Mouse (Mus musculus): ENCODE results near the gene Wnt4. TPM values are rescaled to one million over a fixed set of nuclear protein-coding genes. Genes with fewer than 3 reads are reported as not detected.

Wnt4 gene
- total and polyA plus RNA-seq, 3 experiments, result not detected

DNA sequence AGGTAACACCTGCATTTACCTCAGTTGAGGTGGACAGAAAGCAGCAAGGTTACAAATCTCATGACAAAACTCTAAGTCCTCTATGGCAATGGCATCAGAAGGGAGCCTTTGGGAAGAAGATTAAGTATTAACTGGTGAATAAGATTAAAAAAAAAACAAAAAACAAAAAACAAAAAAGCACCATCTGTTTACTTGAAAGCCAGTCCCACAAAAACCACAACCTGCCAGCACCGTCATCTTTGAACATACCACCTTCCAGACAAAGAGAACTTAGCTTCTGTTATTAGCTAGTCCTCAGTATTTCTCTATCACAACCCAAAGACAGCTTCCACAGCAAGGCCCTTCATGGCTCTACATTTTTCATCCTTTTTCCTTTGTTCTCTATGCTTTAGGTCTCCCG, 67.8 kb downstream of the Wnt4 start:
- TF ChIP-seq ZNF384 (IDR thresholded peaks at IDR 0.05; ENCODE audit: low read depth, low read length) (peak; percentile 83), MYB (IDR thresholded peaks at IDR 0.05; ENCODE audit: low read depth, low read length) (no peak), ETS1 (IDR thresholded peaks at IDR 0.05; ENCODE audit: low read depth, low read length) (peak; percentile 46; the same call in 1 of the 2 replicates), KAT2A (conservative IDR thresholded peaks at IDR 0.05; ENCODE audit: low read depth, low read length) (no peak), RCOR1 (IDR thresholded peaks at IDR 0.05; ENCODE audit: low read depth, low read length) (0 out of 2 replicates have a peak, but pooled peaks have one; percentile 26), TAL1 (IDR thresholded peaks at IDR 0.05; ENCODE audit: low read length) (0 out of 2 replicates have a peak, but pooled peaks have one; percentile 11)
- H3K4me3 ChIP-seq (ENCODE audit: control insufficient read depth in 1 of 2, insufficient read depth in 1 of 2, low read depth in 2 of 2, low read length in 2 of 2), result no peak overlapping the region
- H3K9me3 ChIP-seq (replicated peaks; ENCODE audit: insufficient read depth, low read length), result no peaks in the 10 kb centered on the region
- H3K36me3 ChIP-seq (ENCODE audit: control insufficient read depth in 1 of 2, insufficient read depth in 2 of 2, low read length in 2 of 2), result peaks cover 8 to 62% of the 10 kb centered on the region in 2 experiments
- DNase-seq (ENCODE audit: low read depth, low spot score), result peak; percentile 60
- peak overlapping the region; percentile 34; the same call in 1 of the 2 replicates for H3K27ac ChIP-seq (ENCODE audit: control insufficient read depth, low read depth, low read length)
- H3K27me3 ChIP-seq (ENCODE audit: control insufficient read depth in 1 of 2, insufficient read depth in 2 of 2, low read length in 2 of 2), result no peaks in the 10 kb centered on the region
- peaks cover 67% of the 10 kb centered on the region for H3K79me2 ChIP-seq (ENCODE audit: control insufficient read depth, insufficient read depth, low read length, poor library complexity)
- no peak overlapping the region for H3K9ac ChIP-seq (ENCODE audit: control insufficient read depth, low read depth, low read length, poor library complexity, severe bottlenecking)
- peaks cover 18 to 32% of the 10 kb centered on the region in 2 experiments for H3K4me1 ChIP-seq (ENCODE audit: control insufficient read depth in 1 of 2, insufficient read depth in 2 of 2, low read length in 2 of 2)

DNA sequence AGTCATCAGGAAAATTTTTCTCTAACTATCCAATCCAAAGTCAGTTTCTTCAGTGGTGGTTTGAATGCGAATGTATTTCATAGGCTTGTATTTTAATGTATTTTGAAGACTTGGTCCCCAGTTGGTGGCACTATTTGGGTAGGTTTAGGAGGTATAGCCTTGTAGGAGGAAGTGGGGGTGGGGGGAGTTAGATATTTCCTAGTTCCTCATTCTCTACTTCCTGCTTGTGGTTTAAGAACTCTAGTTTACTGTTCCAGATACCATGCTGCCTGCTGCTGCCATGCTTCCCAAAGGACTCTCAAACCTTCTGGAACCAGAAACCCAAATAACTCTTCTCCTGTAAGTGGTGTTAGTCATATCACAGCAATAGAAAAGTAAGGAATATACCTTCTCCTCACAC, 68.5 kb downstream of the Wnt4 start:
- Histone ChIP-seq H3K36me3 (ENCODE audit: control insufficient read depth in 1 of 2, insufficient read depth in 2 of 2, low read length in 2 of 2) (peaks cover 9 to 67% of the 10 kb centered on the region in 2 experiments), H3K4me1 (ENCODE audit: control insufficient read depth in 1 of 2, insufficient read depth in 2 of 2, low read length in 2 of 2) (peaks cover 20 to 32% of the 10 kb centered on the region in 2 experiments), H3K9ac (ENCODE audit: control insufficient read depth, low read depth, low read length, poor library complexity, severe bottlenecking) (no peak overlapping the region), H3K27me3 (ENCODE audit: control insufficient read depth in 1 of 2, insufficient read depth in 2 of 2, low read length in 2 of 2) (no peaks in the 10 kb centered on the region), H3K27ac (ENCODE audit: control insufficient read depth, low read depth, low read length) (no peak overlapping the region; the same call in 1 of the 2 replicates), H3K4me3 (ENCODE audit: control insufficient read depth in 1 of 2, insufficient read depth in 1 of 2, low read depth in 2 of 2, low read length in 2 of 2) (no peak overlapping the region), H3K9me3 (replicated peaks; ENCODE audit: insufficient read depth, low read length) (no peaks in the 10 kb centered on the region), H3K79me2 (ENCODE audit: control insufficient read depth, insufficient read depth, low read length, poor library complexity) (peaks cover 67% of the 10 kb centered on the region)
- peak; percentile 89 for DNase-seq (ENCODE audit: low read depth, low spot score)
- TF ChIP-seq TBP (IDR thresholded peaks at IDR 0.05; ENCODE audit: low read depth, low read length) (no peak), GABPA (IDR thresholded peaks at IDR 0.05; ENCODE audit: low read depth, low read length) (no peak), MEF2A (IDR thresholded peaks at IDR 0.05; ENCODE audit: extremely low read depth, insufficient replicate concordance, low read depth, low read length, poor library complexity, severe bottlenecking) (no peak), RAD21 (IDR thresholded peaks at IDR 0.05; ENCODE audit: low read depth, low read length) (peak; percentile 14; the same call in 1 of the 2 replicates), ETS1 (IDR thresholded peaks at IDR 0.05; ENCODE audit: low read depth, low read length) (peak; percentile 44; the same call in 1 of the 2 replicates), CHD2 (IDR thresholded peaks at IDR 0.05; ENCODE audit: low read length) (peak; percentile 14; the same call in 1 of the 2 replicates), MAZ (IDR thresholded peaks at IDR 0.05; ENCODE audit: low read depth, low read length) (peak; percentile 65; the same call in 1 of the 2 replicates), ZNF384 (IDR thresholded peaks at IDR 0.05; ENCODE audit: low read depth, low read length) (no peak), BHLHE40 (IDR thresholded peaks at IDR 0.05; ENCODE audit: borderline replicate concordance, low read depth, low read length) (no peak), UBTF (IDR thresholded peaks at IDR 0.05; ENCODE audit: borderline replicate concordance, insufficient read depth, low read depth, low read length) (no peak), MAX (IDR thresholded peaks at IDR 0.05; ENCODE audit: low read length) (0 out of 2 replicates have a peak, but pooled peaks have one; percentile 43), POLR2AphosphoS5 (IDR thresholded peaks at IDR 0.05; ENCODE audit: borderline replicate concordance, low read depth, low read length) (no peak), GATA1 (IDR thresholded peaks at IDR 0.05; ENCODE audit: low read depth, low read length) (peak; percentile 34; the same call in 1 of the 2 replicates), CTCF (IDR thresholded peaks at IDR 0.05 in 2 of 3, conservative IDR thresholded peaks at IDR 0.05 in 1 of 3; ENCODE audit: control insufficient read depth in 1 of 3, insufficient read depth in 1 of 3, low read depth in 2 of 3, low read length in 3 of 3, poor library complexity in 1 of 3, severe bottlenecking in 1 of 3) (peak in 1 of 3 experiments; percentile 34; a peak in 2 of 6 replicates), EP300 (IDR thresholded peaks at IDR 0.05; ENCODE audit: low read depth in 1 of 2, low read length in 2 of 2) (peak; percentile 71 to 89), MYC (IDR thresholded peaks at IDR 0.05; ENCODE audit: low read depth, low read length) (peak; percentile 90), NELFE (IDR thresholded peaks at IDR 0.05; ENCODE audit: low read depth, low read length) (no peak), USF2 (IDR thresholded peaks at IDR 0.05; ENCODE audit: borderline replicate concordance in 1 of 2, insufficient read depth in 1 of 2, low read depth in 1 of 2, low read length in 2 of 2) (no peak), ZKSCAN1 (IDR thresholded peaks at IDR 0.05; ENCODE audit: low read depth, low read length) (no peak), SIN3A (IDR thresholded peaks at IDR 0.05; ENCODE audit: low read length) (peak; percentile 54), HCFC1 (IDR thresholded peaks at IDR 0.05; ENCODE audit: low read depth, low read length) (no peak), RCOR1 (IDR thresholded peaks at IDR 0.05; ENCODE audit: low read depth, low read length) (peak; percentile 36; the same call in 1 of the 2 replicates), ELF1 (IDR thresholded peaks at IDR 0.05; ENCODE audit: low read depth, low read length) (peak; percentile 61; the same call in 1 of the 2 replicates), MXI1 (IDR thresholded peaks at IDR 0.05; ENCODE audit: low read depth, low read length) (peak; percentile 81), ZC3H11A (IDR thresholded peaks at IDR 0.05; ENCODE audit: low read depth, low read length) (no peak), E2F4 (IDR thresholded peaks at IDR 0.05; ENCODE audit: borderline replicate concordance, low read depth, low read length) (no peak), NRF1 (IDR thresholded peaks at IDR 0.05; ENCODE audit: insufficient read depth, low read depth, low read length, poor library complexity, severe bottlenecking) (no peak)

Measured in MEL (cell line).